Mouse (Mus musculus): ENCODE measurements at regions not wholly inside any gene's neighbourhood (a gene's known extent, or its start where the extent isn't known, plus 50 kb on each side); places are given as distances from the start of the nearest gene placed in this dataset.

- no peak overlapping the region for H3K4me3 ChIP-seq (ENCODE audit: low read depth, low read length)
- no peak for TF ChIP-seq EP300 (IDR thresholded peaks at IDR 0.05; ENCODE audit: insufficient read depth, low read depth, low read length)
- TF ChIP-seq POLR2A (IDR thresholded peaks at IDR 0.05; ENCODE audit: insufficient read depth, low read length), result no peak
- TF ChIP-seq CTCF (IDR thresholded peaks at IDR 0.05; ENCODE audit: low read depth, low read length), result no peak
- H3K9ac ChIP-seq (ENCODE audit: low read depth, poor library complexity, severe bottlenecking), result no peak overlapping the region
- H3K36me3 ChIP-seq (ENCODE audit: control insufficient read depth, insufficient read depth, low read length, poor library complexity, severe bottlenecking), result no peaks in the 10 kb centered on the region
- H3K4me1 ChIP-seq (ENCODE audit: control insufficient read depth, insufficient read depth, low read length), result no peaks in the 10 kb centered on the region
- H3K27ac ChIP-seq (ENCODE audit: insufficient read depth, low read length), result no peak overlapping the region
- H3K27me3 ChIP-seq (ENCODE audit: control insufficient read depth, insufficient read depth, low read length, poor library complexity, severe bottlenecking), result no peaks in the 10 kb centered on the region; the same call in 1 of the 2 replicates
- H3K9me3 ChIP-seq (replicated peaks; ENCODE audit: control insufficient read depth, insufficient read depth, low read length, poor library complexity, severe bottlenecking), result no peaks in the 10 kb centered on the region
Observed at GRCm38 (mm10) chr13:83997599-83998369, 224.3 kb upstream of the Tmem161b start.

GRCm38 (mm10) chr13:84021771-84022170 lies 200.3 kb upstream of the Tmem161b start:
- no peak overlapping the region for H3K27ac ChIP-seq (ENCODE audit: insufficient read depth, low read length)
- no peaks in the 10 kb centered on the region for H3K4me1 ChIP-seq (ENCODE audit: control insufficient read depth, insufficient read depth, low read length)
- H3K4me3 ChIP-seq (ENCODE audit: low read depth, low read length), result no peak overlapping the region
- TF ChIP-seq EP300 (IDR thresholded peaks at IDR 0.05; ENCODE audit: insufficient read depth, low read depth, low read length) (no peak), CTCF (IDR thresholded peaks at IDR 0.05; ENCODE audit: low read depth, low read length) (no peak), POLR2A (IDR thresholded peaks at IDR 0.05; ENCODE audit: insufficient read depth, low read length) (no peak)
- no peaks in the 10 kb centered on the region for H3K9me3 ChIP-seq (replicated peaks; ENCODE audit: control insufficient read depth, insufficient read depth, low read length, poor library complexity, severe bottlenecking)
- no peaks in the 10 kb centered on the region for H3K27me3 ChIP-seq (ENCODE audit: control insufficient read depth, insufficient read depth, low read length, poor library complexity, severe bottlenecking)
- no peak overlapping the region for H3K9ac ChIP-seq (ENCODE audit: low read depth, poor library complexity, severe bottlenecking)
- H3K36me3 ChIP-seq (ENCODE audit: control insufficient read depth, insufficient read depth, low read length, poor library complexity, severe bottlenecking), result no peaks in the 10 kb centered on the region

GRCm38 (mm10) chr13:84023021-84023420 lies 199.1 kb upstream of the Tmem161b start:
- Histone ChIP-seq H3K27ac (ENCODE audit: insufficient read depth, low read length) (no peak overlapping the region), H3K27me3 (ENCODE audit: control insufficient read depth, insufficient read depth, low read length, poor library complexity, severe bottlenecking) (no peaks in the 10 kb centered on the region), H3K9me3 (replicated peaks; ENCODE audit: control insufficient read depth, insufficient read depth, low read length, poor library complexity, severe bottlenecking) (no peaks in the 10 kb centered on the region), H3K4me1 (ENCODE audit: control insufficient read depth, insufficient read depth, low read length) (no peaks in the 10 kb centered on the region), H3K4me3 (ENCODE audit: low read depth, low read length) (no peak overlapping the region), H3K36me3 (ENCODE audit: control insufficient read depth, insufficient read depth, low read length, poor library complexity, severe bottlenecking) (no peaks in the 10 kb centered on the region), H3K9ac (ENCODE audit: low read depth, poor library complexity, severe bottlenecking) (no peak overlapping the region)
- TF ChIP-seq POLR2A (IDR thresholded peaks at IDR 0.05; ENCODE audit: insufficient read depth, low read length) (no peak), CTCF (IDR thresholded peaks at IDR 0.05; ENCODE audit: low read depth, low read length) (no peak), EP300 (IDR thresholded peaks at IDR 0.05; ENCODE audit: insufficient read depth, low read depth, low read length) (no peak)

- Histone ChIP-seq H3K4me3 (ENCODE audit: low read depth, low read length) (no peak overlapping the region), H3K9me3 (replicated peaks; ENCODE audit: control insufficient read depth, insufficient read depth, low read length, poor library complexity, severe bottlenecking) (no peaks in the 10 kb centered on the region), H3K36me3 (ENCODE audit: control insufficient read depth, insufficient read depth, low read length, poor library complexity, severe bottlenecking) (no peaks in the 10 kb centered on the region), H3K4me1 (ENCODE audit: control insufficient read depth, insufficient read depth, low read length) (no peaks in the 10 kb centered on the region), H3K27me3 (ENCODE audit: control insufficient read depth, insufficient read depth, low read length, poor library complexity, severe bottlenecking) (no peaks in the 10 kb centered on the region), H3K27ac (ENCODE audit: insufficient read depth, low read length) (no peak overlapping the region), H3K9ac (ENCODE audit: low read depth, poor library complexity, severe bottlenecking) (no peak overlapping the region)
- TF ChIP-seq POLR2A (IDR thresholded peaks at IDR 0.05; ENCODE audit: insufficient read depth, low read length), result no peak
- TF ChIP-seq CTCF (IDR thresholded peaks at IDR 0.05; ENCODE audit: low read depth, low read length), result no peak
- TF ChIP-seq EP300 (IDR thresholded peaks at IDR 0.05; ENCODE audit: insufficient read depth, low read depth, low read length), result no peak
Observed at GRCm38 (mm10) chr13:84023637-84024036, 198.5 kb upstream of the Tmem161b start.

- Histone ChIP-seq H3K27me3 (ENCODE audit: control insufficient read depth, insufficient read depth, low read length, poor library complexity, severe bottlenecking) (no peaks in the 10 kb centered on the region), H3K9ac (ENCODE audit: low read depth, poor library complexity, severe bottlenecking) (no peak overlapping the region), H3K27ac (ENCODE audit: insufficient read depth, low read length) (no peak overlapping the region), H3K36me3 (ENCODE audit: control insufficient read depth, insufficient read depth, low read length, poor library complexity, severe bottlenecking) (no peaks in the 10 kb centered on the region), H3K9me3 (replicated peaks; ENCODE audit: control insufficient read depth, insufficient read depth, low read length, poor library complexity, severe bottlenecking) (no peaks in the 10 kb centered on the region), H3K4me3 (ENCODE audit: low read depth, low read length) (no peak overlapping the region), H3K4me1 (ENCODE audit: control insufficient read depth, insufficient read depth, low read length) (no peaks in the 10 kb centered on the region)
- TF ChIP-seq CTCF (IDR thresholded peaks at IDR 0.05; ENCODE audit: low read depth, low read length), result no peak
- TF ChIP-seq EP300 (IDR thresholded peaks at IDR 0.05; ENCODE audit: insufficient read depth, low read depth, low read length), result no peak
- TF ChIP-seq POLR2A (IDR thresholded peaks at IDR 0.05; ENCODE audit: insufficient read depth, low read length), result no peak
Observed at GRCm38 (mm10) chr13:84025348-84025747, 196.7 kb upstream of the Tmem161b start.

- TF ChIP-seq CTCF (IDR thresholded peaks at IDR 0.05; ENCODE audit: low read depth, low read length) (no peak), EP300 (IDR thresholded peaks at IDR 0.05; ENCODE audit: insufficient read depth, low read depth, low read length) (no peak), POLR2A (IDR thresholded peaks at IDR 0.05; ENCODE audit: insufficient read depth, low read length) (no peak)
- no peaks in the 10 kb centered on the region for H3K27me3 ChIP-seq (ENCODE audit: control insufficient read depth, insufficient read depth, low read length, poor library complexity, severe bottlenecking)
- no peaks in the 10 kb centered on the region for H3K9me3 ChIP-seq (replicated peaks; ENCODE audit: control insufficient read depth, insufficient read depth, low read length, poor library complexity, severe bottlenecking)
- H3K9ac ChIP-seq (ENCODE audit: low read depth, poor library complexity, severe bottlenecking), result no peak overlapping the region
- H3K36me3 ChIP-seq (ENCODE audit: control insufficient read depth, insufficient read depth, low read length, poor library complexity, severe bottlenecking), result no peaks in the 10 kb centered on the region
- H3K4me3 ChIP-seq (ENCODE audit: low read depth, low read length), result no peak overlapping the region
- H3K27ac ChIP-seq (ENCODE audit: insufficient read depth, low read length), result no peak overlapping the region
- no peaks in the 10 kb centered on the region for H3K4me1 ChIP-seq (ENCODE audit: control insufficient read depth, insufficient read depth, low read length)
Observed at GRCm38 (mm10) chr13:84047736-84048135, 174.4 kb upstream of the Tmem161b start.

Data from ES-Bruce4 (cell line).